Mouse (Mus musculus) MEL (cell line): ENCODE data around the gene Rpl3.

Experiments used
- CTCF ChIP-seq, 3 experiments: IDR thresholded peaks in 2 of 3; conservative IDR thresholded peaks in 1 of 3; 2 replicates each; pipeline ENCODE4 v1.5.1; 2011 to 2012; ENCODE audit warnings: low read length in 3 of 3, low read depth in 2 of 3, mild to moderate bottlenecking in 2 of 3, improper control_type of control experiment in 1 of 3, inconsistent platforms in 1 of 3, mixed read lengths in 1 of 3, moderate library complexity in 1 of 3; ENCODE audit not compliant: control insufficient read depth in 1 of 3, insufficient read depth in 1 of 3, poor library complexity in 1 of 3, severe bottlenecking in 1 of 3
- EP300 ChIP-seq, 2 experiments: IDR thresholded peaks; 2 replicates each; pipeline ENCODE4 v1.6.1; 2011; ENCODE audit warnings: improper control_type of control experiment in 2 of 2, low read length in 2 of 2, low read depth in 1 of 2, mild to moderate bottlenecking in 1 of 2
- GATA1 ChIP-seq: IDR thresholded peaks from 2 replicates; pipeline ENCODE4 v1.6.1; 2011; ENCODE audit warnings: low read depth, low read length, improper control_type of control experiment
- JUND ChIP-seq: IDR thresholded peaks from 2 replicates; pipeline ENCODE4 v1.6.1; 2011; ENCODE audit warnings: low read depth, mild to moderate bottlenecking, improper control_type of control experiment, low read length
- MAFK ChIP-seq: IDR thresholded peaks from 2 replicates; pipeline ENCODE4 v1.6.1; 2011; ENCODE audit warnings: low read depth, mild to moderate bottlenecking, low read length, improper control_type of control experiment, borderline replicate concordance
- MAZ ChIP-seq: IDR thresholded peaks from 2 replicates; pipeline ENCODE4 v1.6.1; 2012; ENCODE audit warnings: low read depth, mild to moderate bottlenecking, inconsistent platforms, low read length, improper control_type of control experiment
- MYB ChIP-seq: IDR thresholded peaks from 2 replicates; pipeline ENCODE4 v1.6.1; 2011; ENCODE audit warnings: mild to moderate bottlenecking, low read depth, low read length, improper control_type of control experiment
- MYC ChIP-seq: IDR thresholded peaks from 2 replicates; pipeline ENCODE4 v1.6.1; 2011; ENCODE audit warnings: low read depth, mild to moderate bottlenecking, low read length, improper control_type of control experiment, moderate library complexity
- NRF1 ChIP-seq: IDR thresholded peaks from 2 replicates; pipeline ENCODE4 v1.6.1; 2014; ENCODE audit warnings: low read depth, mild to moderate bottlenecking, inconsistent platforms, low read length, improper control_type of control experiment, moderate library complexity; ENCODE audit not compliant: poor library complexity, insufficient read depth, severe bottlenecking
- POLR2A ChIP-seq, 2 experiments: IDR thresholded peaks; 2 replicates each; pipeline ENCODE4 v1.6.1; 2011 to 2012; ENCODE audit warnings: low read length in 2 of 2, mild to moderate bottlenecking in 2 of 2, control low read depth in 1 of 2, improper control_type of control experiment in 1 of 2, low read depth in 1 of 2, moderate library complexity in 1 of 2; ENCODE audit not compliant: control insufficient read depth in 1 of 2, insufficient read depth in 1 of 2, poor library complexity in 1 of 2
- RAD21 ChIP-seq: IDR thresholded peaks from 2 replicates; pipeline ENCODE4 v1.6.1; 2011; ENCODE audit warnings: mild to moderate bottlenecking, low read depth, low read length, improper control_type of control experiment
- ZNF384 ChIP-seq: IDR thresholded peaks from 2 replicates; pipeline ENCODE4 v1.6.1; 2012; ENCODE audit warnings: low read depth, mild to moderate bottlenecking, inconsistent platforms, low read length, improper control_type of control experiment

DNA sequence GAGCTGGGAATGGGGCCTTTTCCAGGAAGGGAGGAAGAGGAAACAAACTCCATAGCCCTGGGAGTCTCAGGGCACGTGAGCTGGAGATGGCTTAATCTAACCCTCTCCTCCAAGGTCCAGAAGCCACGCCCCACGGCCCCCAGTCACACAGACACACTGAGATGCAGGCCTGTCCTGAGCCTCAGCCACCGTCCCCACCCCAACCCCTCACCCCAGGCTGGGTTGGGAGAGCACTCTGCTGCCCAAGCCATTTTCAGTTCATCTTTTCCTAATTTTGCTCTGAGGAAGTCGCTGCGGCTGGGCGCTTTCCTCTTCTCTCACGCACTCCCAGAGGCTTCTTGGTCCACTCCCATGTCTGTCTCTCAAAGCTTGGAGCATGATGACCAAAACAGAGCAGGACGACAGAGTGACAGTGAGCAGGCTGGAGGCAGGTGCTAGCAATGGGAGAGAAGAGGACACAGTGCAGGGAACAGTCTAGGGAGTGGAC lies 19.7 kb downstream of the Rpl3 start:
- no peak for TF ChIP-seq MYC
- no peak for TF ChIP-seq RAD21
- no peak for TF ChIP-seq CTCF (IDR thresholded peaks at IDR 0.05 in 2 of 3, conservative IDR thresholded peaks at IDR 0.05 in 1 of 3; ENCODE audit: control insufficient read depth in 1 of 3, insufficient read depth in 1 of 3, low read depth in 2 of 3, low read length in 3 of 3, poor library complexity in 1 of 3, severe bottlenecking in 1 of 3)
- no peak for TF ChIP-seq ZNF384
- TF ChIP-seq JUND, result no peak
- TF ChIP-seq MAZ, result no peak
- TF ChIP-seq GATA1, result no peak
- TF ChIP-seq NRF1, result no peak
- TF ChIP-seq POLR2A (IDR thresholded peaks at IDR 0.05; ENCODE audit: control insufficient read depth in 1 of 2, insufficient read depth in 1 of 2, low read depth in 1 of 2, low read length in 2 of 2, poor library complexity in 1 of 2), result no peak
- TF ChIP-seq MAFK, result no peak
- TF ChIP-seq MYB, result no peak
- TF ChIP-seq EP300 (IDR thresholded peaks at IDR 0.05; ENCODE audit: low read depth in 1 of 2, low read length in 2 of 2), result no peak
